Mouse (Mus musculus): Measurements from ENCODE around the gene S1pr4. TPM values are rescaled to one million over a fixed set of nuclear protein-coding genes. Genes with fewer than 3 reads are reported as not detected.

S1pr4 gene
- polyA plus RNA-seq, 1 experiment from 2014 or later = 1.0 TPM

DNA sequence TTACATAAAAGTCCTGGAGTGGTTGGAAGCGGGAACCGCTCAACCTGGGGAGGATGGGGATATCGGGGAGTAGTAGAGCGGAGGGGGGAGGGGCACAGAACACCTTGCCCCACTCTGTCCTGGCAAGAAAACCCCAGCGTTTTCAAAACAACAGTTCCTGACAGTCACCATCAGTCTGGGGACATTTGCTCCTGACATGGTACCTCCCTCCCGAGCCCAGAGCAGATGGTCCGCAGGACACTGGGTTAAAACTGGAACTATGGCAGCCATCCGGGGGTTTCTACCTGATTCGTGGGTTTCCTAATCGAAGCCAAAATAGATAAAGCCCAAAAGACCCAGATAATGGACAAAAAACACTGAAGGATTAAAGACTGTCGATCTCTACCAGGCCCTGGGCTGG is 39.0 kb downstream of the S1pr4 start:
- TF ChIP-seq EP300 (optimal IDR thresholded peaks at IDR 0.05) = no peak
- TF ChIP-seq CTCF (IDR thresholded peaks at IDR 0.05; ENCODE audit: low read depth) = no peak
- DNase-seq (ENCODE audit: low spot score) = no peak
- H3K9ac ChIP-seq (ENCODE audit: low read length) = no peak overlapping the region
- WGBS = 43% methylated on average over 11 of the region's 11 CpGs
- H3K27me3 ChIP-seq (ENCODE audit: control insufficient read depth, insufficient read depth, low read length) = peaks cover 7% of the 10 kb centered on the region
- H3K4me1 ChIP-seq (replicated peaks; ENCODE audit: control insufficient read depth, insufficient read depth) = 0 out of 2 replicates have a peak, but pooled peaks cover 3% of the 10 kb centered on the region
- H3K27ac ChIP-seq (replicated peaks) = no peak overlapping the region
- ATAC-seq (ENCODE audit: low FRiP score, low TSS enrichment) = no peak
- no peaks in the 10 kb centered on the region for H3K9me3 ChIP-seq (ENCODE audit: control insufficient read depth, low read length)
- no peak overlapping the region for H3K4me2 ChIP-seq (replicated peaks; ENCODE audit: low read depth)
- H3K4me3 ChIP-seq (ENCODE audit: low read depth, low read length) = no peak overlapping the region
- no peaks in the 10 kb centered on the region for H3K36me3 ChIP-seq (ENCODE audit: control insufficient read depth, insufficient read depth, low read length)

DNA sequence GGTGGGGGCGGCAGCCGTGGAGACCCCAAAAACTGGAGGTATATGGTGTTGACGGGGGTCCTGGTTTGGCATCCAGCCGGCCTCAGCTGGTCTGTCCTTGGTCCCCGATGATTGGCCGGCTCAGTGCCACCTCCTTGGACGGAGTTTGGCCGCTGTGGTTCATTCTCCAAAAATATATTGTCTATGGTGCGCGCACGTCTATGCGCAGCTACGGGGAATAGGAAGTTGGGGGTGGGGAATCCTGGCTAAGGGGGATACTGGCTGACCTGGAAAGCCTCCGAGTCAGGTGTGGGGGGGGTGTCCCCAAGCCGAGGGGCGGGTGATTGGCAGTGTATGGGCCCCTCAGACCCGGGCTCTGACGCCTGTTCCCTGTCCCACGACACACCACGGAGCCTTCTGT is 39.5 kb downstream of the S1pr4 start:
- H3K4me1 ChIP-seq (replicated peaks; ENCODE audit: control insufficient read depth, insufficient read depth) = 0 out of 2 replicates have a peak, but pooled peaks cover 3% of the 10 kb centered on the region
- no peak overlapping the region for H3K4me3 ChIP-seq (ENCODE audit: low read depth, low read length)
- ATAC-seq (ENCODE audit: low FRiP score, low TSS enrichment) (no peak), DNase-seq (ENCODE audit: low spot score) (peak; percentile 13)
- no peaks in the 10 kb centered on the region for H3K9me3 ChIP-seq (ENCODE audit: control insufficient read depth, low read length)
- H3K9ac ChIP-seq (ENCODE audit: low read length) = no peak overlapping the region
- H3K4me2 ChIP-seq (replicated peaks; ENCODE audit: low read depth) = no peak overlapping the region
- no peak for TF ChIP-seq EP300 (optimal IDR thresholded peaks at IDR 0.05)
- no peak for TF ChIP-seq CTCF (IDR thresholded peaks at IDR 0.05; ENCODE audit: low read depth)
- H3K27me3 ChIP-seq (ENCODE audit: control insufficient read depth, insufficient read depth, low read length) = peaks cover 7% of the 10 kb centered on the region
- no peaks in the 10 kb centered on the region for H3K36me3 ChIP-seq (ENCODE audit: control insufficient read depth, insufficient read depth, low read length)
- H3K27ac ChIP-seq (replicated peaks) = no peak overlapping the region
- 36% methylated on average over 20 of the region's 20 CpGs for WGBS

- no peak overlapping the region for H3K27ac ChIP-seq (replicated peaks)
- H3K4me2 ChIP-seq (replicated peaks; ENCODE audit: low read depth) = no peak overlapping the region
- no peak overlapping the region for H3K4me3 ChIP-seq (ENCODE audit: low read depth, low read length)
- WGBS = 66% methylated on average over 21 of the region's 21 CpGs
- H3K27me3 ChIP-seq (ENCODE audit: control insufficient read depth, insufficient read depth, low read length) = peaks cover 7% of the 10 kb centered on the region
- ATAC-seq (ENCODE audit: low FRiP score, low TSS enrichment) = no peak
- H3K36me3 ChIP-seq (ENCODE audit: control insufficient read depth, insufficient read depth, low read length) = no peaks in the 10 kb centered on the region
- TF ChIP-seq CTCF (IDR thresholded peaks at IDR 0.05; ENCODE audit: low read depth) (no peak), EP300 (optimal IDR thresholded peaks at IDR 0.05) (no peak)
- H3K4me1 ChIP-seq (replicated peaks; ENCODE audit: control insufficient read depth, insufficient read depth) = no peaks in the 10 kb centered on the region
- no peaks in the 10 kb centered on the region for H3K9me3 ChIP-seq (ENCODE audit: control insufficient read depth, low read length)
- H3K9ac ChIP-seq (ENCODE audit: low read length) = no peak overlapping the region
- DNase-seq (ENCODE audit: low spot score) = no peak
These were observed 40.5 kb downstream of the S1pr4 start for GRCm38 (mm10) chr10:81459399-81459798.

- Histone ChIP-seq H3K4me3 (ENCODE audit: low read depth, low read length) (no peak overlapping the region), H3K27me3 (ENCODE audit: control insufficient read depth, insufficient read depth, low read length) (peaks cover 3% of the 10 kb centered on the region), H3K9me3 (ENCODE audit: control insufficient read depth, low read length) (no peaks in the 10 kb centered on the region), H3K9ac (ENCODE audit: low read length) (no peak overlapping the region), H3K36me3 (ENCODE audit: control insufficient read depth, insufficient read depth, low read length) (no peaks in the 10 kb centered on the region), H3K27ac (replicated peaks) (no peak overlapping the region), H3K4me2 (replicated peaks; ENCODE audit: low read depth) (no peak overlapping the region), H3K4me1 (replicated peaks; ENCODE audit: control insufficient read depth, insufficient read depth) (no peaks in the 10 kb centered on the region)
- WGBS = 65% methylated on average over 6 of the region's 6 CpGs
- DNase-seq (ENCODE audit: low spot score) = no peak
- no peak for ATAC-seq (ENCODE audit: low FRiP score, low TSS enrichment)
- TF ChIP-seq CTCF (IDR thresholded peaks at IDR 0.05; ENCODE audit: low read depth) = no peak
- no peak for TF ChIP-seq EP300 (optimal IDR thresholded peaks at IDR 0.05)
These were observed 41.7 kb downstream of the S1pr4 start for GRCm38 (mm10) chr10:81458267-81458666.

GRCm38 (mm10) chr10:81457624-81458023 is 42.3 kb downstream of the S1pr4 start:
- ATAC-seq (ENCODE audit: low FRiP score, low TSS enrichment) = no peak
- H3K36me3 ChIP-seq (ENCODE audit: control insufficient read depth, insufficient read depth, low read length) = no peaks in the 10 kb centered on the region
- peak; percentile 14 for DNase-seq (ENCODE audit: low spot score)
- H3K4me3 ChIP-seq (ENCODE audit: low read depth, low read length) = no peak overlapping the region
- no peaks in the 10 kb centered on the region for H3K9me3 ChIP-seq (ENCODE audit: control insufficient read depth, low read length)
- H3K4me2 ChIP-seq (replicated peaks; ENCODE audit: low read depth) = no peak overlapping the region
- peaks cover 3% of the 10 kb centered on the region; the same call in 1 of the 2 replicates for H3K27me3 ChIP-seq (ENCODE audit: control insufficient read depth, insufficient read depth, low read length)
- no peak overlapping the region for H3K9ac ChIP-seq (ENCODE audit: low read length)
- H3K27ac ChIP-seq (replicated peaks) = no peak overlapping the region
- H3K4me1 ChIP-seq (replicated peaks; ENCODE audit: control insufficient read depth, insufficient read depth) = no peaks in the 10 kb centered on the region
- TF ChIP-seq EP300 (optimal IDR thresholded peaks at IDR 0.05) (no peak), CTCF (IDR thresholded peaks at IDR 0.05; ENCODE audit: low read depth) (no peak)
- WGBS = 80% methylated on average over 8 of the region's 8 CpGs

- DNase-seq (ENCODE audit: low spot score) (peak; percentile 50), ATAC-seq (ENCODE audit: low FRiP score, low TSS enrichment) (no peak)
- Histone ChIP-seq H3K36me3 (ENCODE audit: control insufficient read depth, insufficient read depth, low read length) (no peaks in the 10 kb centered on the region), H3K4me1 (replicated peaks; ENCODE audit: control insufficient read depth, insufficient read depth) (no peaks in the 10 kb centered on the region), H3K27me3 (ENCODE audit: control insufficient read depth, insufficient read depth, low read length) (0 out of 2 replicates have a peak, but pooled peaks cover under 1% of the 10 kb centered on the region), H3K9ac (ENCODE audit: low read length) (no peak overlapping the region), H3K9me3 (ENCODE audit: control insufficient read depth, low read length) (no peaks in the 10 kb centered on the region), H3K27ac (replicated peaks) (no peak overlapping the region), H3K4me3 (ENCODE audit: low read depth, low read length) (no peak overlapping the region), H3K4me2 (replicated peaks; ENCODE audit: low read depth) (no peak overlapping the region)
- TF ChIP-seq EP300 (optimal IDR thresholded peaks at IDR 0.05) (no peak), CTCF (IDR thresholded peaks at IDR 0.05; ENCODE audit: low read depth) (no peak)
- WGBS = 34% methylated on average over 11 of the region's 12 CpGs
These were observed 42.9 kb downstream of the S1pr4 start for GRCm38 (mm10) chr10:81456983-81457563.
